Mouse (Mus musculus) E14TG2a.4 (cell line): Measurements from ENCODE around the gene Syn3.

Experiments
- CTCF ChIP-seq: conservative IDR thresholded peaks from 2 replicates; pipeline ENCODE4 v1.5.1; 2014; ENCODE audit warnings: low read length
- NANOG ChIP-seq: IDR thresholded peaks from 2 replicates; pipeline ENCODE4 v1.6.1; 2014; ENCODE audit warnings: borderline replicate concordance, low read length, mixed read lengths
- POU5F1 ChIP-seq: IDR thresholded peaks from 2 replicates; pipeline ENCODE4 v1.6.1; 2014; ENCODE audit warnings: low read length, borderline replicate concordance

DNA sequence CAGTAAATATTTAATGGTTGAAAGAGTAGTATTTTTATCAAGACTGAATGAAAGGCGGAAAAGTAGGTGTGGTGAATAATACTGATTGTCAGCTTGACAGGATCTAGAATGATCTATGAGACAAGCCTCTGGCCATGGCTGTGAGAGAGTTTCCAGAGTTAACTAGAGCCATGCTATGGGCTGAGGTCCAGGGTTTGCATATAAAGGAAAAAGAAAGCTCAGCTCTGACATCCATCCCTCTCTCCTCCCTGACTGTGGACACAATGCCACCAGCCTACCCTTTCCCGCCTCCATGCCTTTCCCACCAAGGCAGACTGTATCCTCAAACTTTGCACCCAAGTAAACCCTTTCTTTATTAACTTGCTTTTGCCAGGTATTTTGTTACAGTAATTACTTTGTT is 124.6 kb downstream of the Syn3 start:
- TF ChIP-seq CTCF (no peak), POU5F1 (no peak), NANOG (no peak)
